Mouse (Mus musculus): Measurements from ENCODE around the gene Iqsec2. TPM values are rescaled to one million over a fixed set of nuclear protein-coding genes. Genes with fewer than 3 reads are reported as not detected.
A peak's percentile ranks its signal among the peaks of the same experiment; 100 is the strongest.
"Not testable (repeated sequence)": the region's sequence is repeated elsewhere in the genome, so short reads cannot be mapped to it uniquely, and the experiment has no call there.

Iqsec2 gene
- polyA plus RNA-seq, 1 experiment from 2014 or later: 3.8 TPM

DNA sequence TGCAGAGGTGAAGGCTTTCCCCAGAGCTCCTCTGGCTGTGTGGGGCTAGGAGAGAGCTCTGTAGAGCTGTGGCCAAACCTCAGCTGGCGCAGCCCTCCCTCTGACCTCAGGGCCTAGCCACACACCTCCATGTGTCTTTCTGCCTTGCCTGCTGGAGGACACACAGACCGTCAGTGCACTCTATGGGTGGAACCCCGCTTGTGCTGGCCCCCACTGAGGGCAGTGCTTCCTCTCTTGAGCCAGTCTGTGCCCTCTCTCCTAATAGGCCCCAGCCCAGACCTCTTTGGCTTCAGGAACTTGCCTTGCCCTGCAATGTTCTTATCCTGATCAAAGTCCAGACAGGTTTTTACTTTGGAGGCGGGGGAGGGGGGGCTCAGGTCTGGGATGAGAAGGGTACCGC, 80.2 kb downstream of the Iqsec2 start:
- H3K4me1 ChIP-seq (ENCODE audit: control insufficient read depth, insufficient read depth, low read length): no peaks in the 10 kb centered on the region
- no peaks in the 10 kb centered on the region for H3K36me3 ChIP-seq (ENCODE audit: control insufficient read depth, insufficient read depth, low read length)
- no peak; the same call in 1 of the 2 replicates for ATAC-seq (ENCODE audit: insufficient read depth, low FRiP score)
- no peaks in the 10 kb centered on the region for H3K9me3 ChIP-seq (replicated peaks; ENCODE audit: control insufficient read depth, low read length)
- WGBS: 63% methylated on average over 5 of the region's 5 CpGs
- H3K4me3 ChIP-seq (replicated peaks; ENCODE audit: low read length): no peak overlapping the region
- H3K9ac ChIP-seq (ENCODE audit: low read length): no peak overlapping the region
- H3K4me2 ChIP-seq (ENCODE audit: low read depth, low read length): no peak overlapping the region
- no peak overlapping the region for H3K27ac ChIP-seq (ENCODE audit: low read length)
- H3K27me3 ChIP-seq (ENCODE audit: control insufficient read depth, insufficient read depth, low read length): peaks cover 3% of the 10 kb centered on the region; the same call in 1 of the 2 replicates

DNA sequence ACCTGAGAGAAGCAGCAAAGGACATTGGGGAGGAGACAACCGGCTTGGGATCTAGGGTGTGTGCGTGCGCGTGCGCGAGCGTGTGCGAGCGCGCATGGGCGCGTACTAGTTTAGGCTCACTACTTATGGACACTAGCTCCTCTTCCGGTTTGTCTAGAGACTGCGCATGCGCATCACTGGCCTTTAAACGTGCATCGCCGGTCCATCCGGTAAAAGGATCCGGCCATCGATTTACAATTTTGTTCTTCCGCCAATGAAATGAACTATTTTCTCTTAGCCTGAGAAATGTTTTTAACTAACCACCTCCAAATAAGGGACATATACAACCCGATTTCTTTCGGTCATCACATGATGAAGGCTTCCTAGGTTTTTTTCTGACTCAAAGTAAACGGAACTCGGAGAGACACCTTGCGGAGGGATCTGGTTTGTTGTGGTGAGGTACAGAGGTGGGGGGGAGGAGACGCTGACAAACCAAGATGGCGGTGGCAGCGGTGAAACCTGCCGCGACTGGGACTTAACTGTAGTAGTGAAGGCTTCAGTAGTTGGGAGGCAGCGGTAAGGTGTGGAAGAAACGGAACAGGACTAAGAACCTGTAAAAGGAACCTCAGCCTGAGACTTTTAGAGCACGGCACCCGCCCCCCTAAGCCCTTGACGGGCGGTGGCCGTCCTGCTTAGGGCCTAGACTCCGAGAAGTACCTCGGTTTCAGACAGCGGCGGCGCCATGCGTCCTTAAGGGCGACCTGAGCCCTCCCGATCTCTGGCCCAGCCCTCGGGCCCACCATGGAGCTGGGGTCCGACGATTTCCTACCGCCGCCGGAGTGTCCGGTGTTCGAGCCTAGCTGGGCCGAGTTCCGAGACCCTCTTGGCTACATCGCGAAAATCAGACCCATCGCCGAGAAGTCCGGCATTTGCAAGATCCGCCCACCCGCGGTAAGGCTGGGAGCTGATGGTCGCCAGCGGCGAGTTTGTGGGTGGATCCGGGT, 89.0 kb downstream of the Iqsec2 start, which contains the start of gene Kdm5c:
TSS of gene Kdm5c (plus strand) at position 240 of the 983 bp plus-strand sequence.
- Histone ChIP-seq H3K36me3 (ENCODE audit: control insufficient read depth, insufficient read depth, low read length) (no peaks in the 10 kb centered on the region), H3K9me3 (replicated peaks; ENCODE audit: control insufficient read depth, low read length) (no peaks in the 10 kb centered on the region), H3K4me2 (ENCODE audit: low read depth, low read length) (peak within 1 kb of the TSS; percentile 78), H3K9ac (ENCODE audit: low read length) (peak within 1 kb of the TSS; percentile 95), H3K27me3 (ENCODE audit: control insufficient read depth, insufficient read depth, low read length) (no peaks in the 10 kb centered on the region; the same call in 1 of the 2 replicates), H3K4me1 (ENCODE audit: control insufficient read depth, insufficient read depth, low read length) (peaks cover 12% of the 10 kb centered on the region), H3K4me3 (replicated peaks; ENCODE audit: low read length) (peak within 1 kb of the TSS; percentile 92), H3K27ac (ENCODE audit: low read length) (peak within 1 kb of the TSS; percentile 71)
- peak; percentile 99 for ATAC-seq (ENCODE audit: insufficient read depth, low FRiP score)
- WGBS: under 1% methylated on average over 69 of the region's 69 CpGs

DNA sequence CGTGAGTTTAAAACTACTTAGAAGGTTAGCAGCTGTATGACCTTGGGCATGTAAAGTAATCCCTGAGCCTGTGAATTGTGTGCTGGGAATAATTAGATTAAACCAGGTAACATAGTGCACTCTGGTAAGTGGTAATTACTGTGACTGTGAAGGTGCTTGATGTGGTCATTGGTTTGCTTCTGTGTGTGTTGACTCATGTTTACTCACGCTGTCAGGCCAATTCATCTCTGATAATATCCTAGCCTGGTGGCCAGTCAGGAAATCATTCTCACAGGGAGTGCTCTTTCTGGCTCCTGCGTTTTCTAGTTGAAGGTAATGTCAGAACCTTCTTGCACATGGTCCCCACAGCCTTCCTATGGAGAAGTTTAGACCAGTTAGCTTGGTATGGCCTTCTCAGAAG, 90.1 kb downstream of the Iqsec2 start:
- no peak overlapping the region for H3K27ac ChIP-seq (ENCODE audit: low read length)
- peak overlapping the region; percentile 78 for H3K4me2 ChIP-seq (ENCODE audit: low read depth, low read length)
- ATAC-seq (ENCODE audit: insufficient read depth, low FRiP score): no peak
- H3K9ac ChIP-seq (ENCODE audit: low read length): peak overlapping the region; percentile 95
- H3K4me1 ChIP-seq (ENCODE audit: control insufficient read depth, insufficient read depth, low read length): peaks cover 12% of the 10 kb centered on the region
- no peaks in the 10 kb centered on the region for H3K36me3 ChIP-seq (ENCODE audit: control insufficient read depth, insufficient read depth, low read length)
- peak overlapping the region; percentile 92 for H3K4me3 ChIP-seq (replicated peaks; ENCODE audit: low read length)
- no peaks in the 10 kb centered on the region for H3K27me3 ChIP-seq (ENCODE audit: control insufficient read depth, insufficient read depth, low read length)
- 9% methylated on average over 3 of the region's 3 CpGs for WGBS
- H3K9me3 ChIP-seq (replicated peaks; ENCODE audit: control insufficient read depth, low read length): no peaks in the 10 kb centered on the region

DNA sequence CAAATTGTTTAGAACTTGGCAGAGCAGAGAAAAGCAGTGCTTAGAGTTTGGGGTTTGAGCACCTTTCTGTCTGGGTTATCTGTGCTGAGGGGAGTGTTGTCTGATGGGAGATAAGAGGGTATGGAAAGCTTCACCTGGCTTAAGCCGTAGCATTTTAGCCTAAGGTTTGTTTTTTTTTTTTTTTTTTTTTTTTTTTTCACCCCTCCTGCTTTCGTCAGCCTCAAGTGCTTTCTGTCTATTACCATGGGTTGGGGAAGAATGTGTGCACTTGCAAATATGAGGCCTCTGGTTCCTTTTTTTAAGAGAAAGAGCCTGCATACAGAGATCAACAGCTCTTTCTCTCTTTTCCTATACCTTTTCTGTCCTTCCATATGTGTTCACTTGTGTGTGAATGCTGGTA, 91.7 kb downstream of the Iqsec2 start:
- Histone ChIP-seq H3K27ac (ENCODE audit: low read length) (no peak overlapping the region), H3K4me1 (ENCODE audit: control insufficient read depth, insufficient read depth, low read length) (peaks cover 12% of the 10 kb centered on the region), H3K9me3 (replicated peaks; ENCODE audit: control insufficient read depth, low read length) (no peaks in the 10 kb centered on the region), H3K27me3 (ENCODE audit: control insufficient read depth, insufficient read depth, low read length) (no peaks in the 10 kb centered on the region), H3K4me3 (replicated peaks; ENCODE audit: low read length) (no peak overlapping the region), H3K36me3 (ENCODE audit: control insufficient read depth, insufficient read depth, low read length) (no peaks in the 10 kb centered on the region), H3K9ac (ENCODE audit: low read length) (no peak overlapping the region), H3K4me2 (ENCODE audit: low read depth, low read length) (no peak overlapping the region)
- WGBS: 69% methylated on average over 2 of the region's 2 CpGs
- ATAC-seq (ENCODE audit: insufficient read depth, low FRiP score): no peak

DNA sequence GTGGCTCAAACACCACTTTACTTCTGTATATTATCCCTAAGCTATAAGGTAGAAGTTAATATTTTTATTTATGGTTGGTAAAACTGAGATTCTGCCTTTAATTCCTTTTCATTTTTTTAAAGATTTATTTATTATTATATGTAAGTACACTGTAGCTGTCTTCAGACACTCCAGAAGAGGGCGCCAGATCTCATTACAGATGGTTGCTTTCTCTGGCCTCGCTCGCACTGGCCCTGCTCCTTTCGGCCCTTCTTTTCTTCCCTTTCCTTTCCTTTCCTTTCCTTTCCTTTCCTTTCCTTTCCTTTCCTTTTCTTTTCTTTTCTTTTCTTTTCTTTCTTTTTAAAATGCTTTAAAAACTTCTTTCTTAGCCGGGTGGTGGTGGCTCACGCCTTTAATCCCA, 99.1 kb downstream of the Iqsec2 start:
- H3K27me3 ChIP-seq (ENCODE audit: control insufficient read depth, insufficient read depth, low read length); H3K4me3 ChIP-seq (replicated peaks; ENCODE audit: low read length); H3K9me3 ChIP-seq (replicated peaks; ENCODE audit: control insufficient read depth, low read length); ATAC-seq (ENCODE audit: insufficient read depth, low FRiP score); H3K4me1 ChIP-seq (ENCODE audit: control insufficient read depth, insufficient read depth, low read length); H3K27ac ChIP-seq (ENCODE audit: low read length); H3K4me2 ChIP-seq (ENCODE audit: low read depth, low read length); H3K9ac ChIP-seq (ENCODE audit: low read length): not testable (repeated sequence)
- 76% methylated on average over 6 of the region's 6 CpGs for WGBS
- H3K36me3 ChIP-seq (ENCODE audit: control insufficient read depth, insufficient read depth, low read length): peaks cover 25% of the 10 kb centered on the region

DNA sequence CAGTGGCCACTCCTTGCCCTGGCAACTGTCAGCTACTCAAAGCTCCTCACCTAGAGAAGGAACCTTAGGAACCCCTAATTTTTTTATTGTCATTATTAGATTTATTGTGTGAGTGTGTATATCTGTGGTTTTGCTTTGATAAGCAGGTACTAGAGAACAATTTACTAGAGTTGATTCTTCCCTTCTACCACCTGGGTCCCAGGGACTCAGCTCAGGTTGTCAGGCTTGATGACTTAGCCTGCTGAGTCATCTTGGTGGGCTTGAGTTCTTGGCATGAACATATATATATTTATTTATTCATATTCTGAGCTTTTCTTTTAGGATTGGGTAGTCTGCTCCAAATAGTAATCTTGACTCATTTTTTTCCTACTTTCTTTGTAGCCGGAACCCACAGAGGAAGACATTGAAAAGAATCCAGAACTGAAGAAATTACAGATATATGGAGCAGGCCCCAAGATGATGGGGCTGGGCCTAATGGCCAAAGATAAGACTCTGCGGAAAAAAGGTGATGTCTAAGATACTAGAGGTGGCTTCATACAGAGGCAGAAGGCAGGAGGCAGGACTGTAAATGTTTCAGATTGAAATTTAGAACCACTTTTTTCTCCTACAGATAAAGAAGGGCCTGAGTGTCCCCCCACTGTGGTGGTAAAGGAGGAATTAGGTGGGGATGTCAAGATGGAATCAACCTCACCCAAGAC, 100.6 kb downstream of the Iqsec2 start:
- WGBS: 95% methylated on average over 2 of the region's 2 CpGs
- Histone ChIP-seq H3K27me3 (ENCODE audit: control insufficient read depth, insufficient read depth, low read length) (no peaks in the 10 kb centered on the region), H3K4me1 (ENCODE audit: control insufficient read depth, insufficient read depth, low read length) (no peaks in the 10 kb centered on the region), H3K9me3 (replicated peaks; ENCODE audit: control insufficient read depth, low read length) (no peaks in the 10 kb centered on the region), H3K27ac (ENCODE audit: low read length) (no peak overlapping the region), H3K4me3 (replicated peaks; ENCODE audit: low read length) (no peak overlapping the region), H3K4me2 (ENCODE audit: low read depth, low read length) (no peak overlapping the region), H3K9ac (ENCODE audit: low read length) (no peak overlapping the region), H3K36me3 (ENCODE audit: control insufficient read depth, insufficient read depth, low read length) (peaks cover 25% of the 10 kb centered on the region)
- ATAC-seq (ENCODE audit: insufficient read depth, low FRiP score): no peak

DNA sequence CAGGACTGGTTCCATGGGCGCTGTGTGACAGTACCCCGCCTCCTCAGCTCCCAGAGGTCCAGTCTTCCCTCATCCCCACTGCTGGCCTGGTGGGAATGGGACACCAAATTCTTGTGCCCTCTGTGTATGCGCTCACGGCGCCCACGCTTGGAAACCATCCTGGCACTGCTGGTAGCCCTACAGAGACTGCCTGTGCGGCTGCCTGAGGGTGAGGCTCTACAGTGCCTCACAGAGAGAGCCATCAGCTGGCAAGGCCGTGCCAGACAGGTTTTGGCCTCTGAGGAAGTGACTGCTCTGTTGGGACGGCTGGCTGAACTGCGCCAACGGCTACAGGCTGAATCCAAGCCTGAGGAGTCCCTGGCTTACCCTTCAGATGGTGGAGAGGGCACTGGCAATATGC, 127.1 kb downstream of the Iqsec2 start:
- H3K9me3 ChIP-seq (replicated peaks; ENCODE audit: control insufficient read depth, low read length): no peaks in the 10 kb centered on the region
- no peak overlapping the region for H3K4me2 ChIP-seq (ENCODE audit: low read depth, low read length)
- H3K27ac ChIP-seq (ENCODE audit: low read length): no peak overlapping the region
- H3K9ac ChIP-seq (ENCODE audit: low read length): no peak overlapping the region
- no peaks in the 10 kb centered on the region for H3K27me3 ChIP-seq (ENCODE audit: control insufficient read depth, insufficient read depth, low read length)
- 95% methylated on average over 11 of the region's 11 CpGs for WGBS
- H3K4me3 ChIP-seq (replicated peaks; ENCODE audit: low read length): no peak overlapping the region
- no peaks in the 10 kb centered on the region for H3K4me1 ChIP-seq (ENCODE audit: control insufficient read depth, insufficient read depth, low read length)
- H3K36me3 ChIP-seq (ENCODE audit: control insufficient read depth, insufficient read depth, low read length): peaks cover 38% of the 10 kb centered on the region
- ATAC-seq (ENCODE audit: insufficient read depth, low FRiP score): no peak
